Mouse (Mus musculus) cortical plate, adult 2 months (tissue): ENCODE measurements around the gene Gm10382. TPM values are rescaled to one million over a fixed set of nuclear protein-coding genes. Genes with fewer than 3 reads are reported as not detected.

Source experiments
- H3K27ac ChIP-seq: fragments of 200-500 bp; 2 replicates; pipeline ENCODE4 v1.5.1; 2012; ENCODE audit warnings: low read length, control low read depth, inconsistent platforms; ENCODE audit not compliant: insufficient read depth
- H3K4me1 ChIP-seq: fragments of 200-500 bp; 2 replicates; pipeline ENCODE4 v1.6.1; 2011; ENCODE audit warnings: low read length; ENCODE audit not compliant: control insufficient read depth, insufficient read depth
- H3K4me3 ChIP-seq: fragments of 200-500 bp; 2 replicates; pipeline ENCODE4 v1.5.1; 2011; ENCODE audit warnings: mild to moderate bottlenecking, low read length, control low read depth; ENCODE audit not compliant: insufficient read depth
- CTCF ChIP-seq: fragments of 200-500 bp; IDR thresholded peaks from 2 replicates; pipeline ENCODE4 v1.5.1; 2011; ENCODE audit warnings: mild to moderate bottlenecking, control low read depth, low read length; ENCODE audit not compliant: insufficient read depth; ENCODE audit errors: extremely low read depth
- POLR2A ChIP-seq: fragments of 200-500 bp; IDR thresholded peaks from 2 replicates; pipeline ENCODE4 v1.6.1; 2011; ENCODE audit warnings: mild to moderate bottlenecking, low read length, control low read depth; ENCODE audit not compliant: insufficient read depth; ENCODE audit errors: extremely low read depth
- polyA plus RNA-seq: library from polyadenylated mRNA; depleted of rRNA; stranded (reverse); fragments of >200 nt; gene quantifications from 2 replicates; pipeline ENCODE4 v1.2.3, GENCODE M21; 2012

Gm10382 gene
- polyA plus RNA-seq, 1 experiment: 0.21 TPM

GRCm38 (mm10) chr5:125364851-125365429 is 24.2 kb upstream of the Gm10382 start:
- Histone ChIP-seq H3K4me1 (no peaks in the 10 kb centered on the region), H3K4me3 (no peak overlapping the region), H3K27ac (no peak overlapping the region)
- no peak for TF ChIP-seq POLR2A
- TF ChIP-seq CTCF: no peak

- TF ChIP-seq POLR2A (no peak), CTCF (no peak)
- no peak overlapping the region for H3K27ac ChIP-seq
- no peaks in the 10 kb centered on the region for H3K4me1 ChIP-seq
- no peak overlapping the region for H3K4me3 ChIP-seq
Measured at GRCm38 (mm10) chr5:125368156-125368555, 21.0 kb upstream of the Gm10382 start.

DNA sequence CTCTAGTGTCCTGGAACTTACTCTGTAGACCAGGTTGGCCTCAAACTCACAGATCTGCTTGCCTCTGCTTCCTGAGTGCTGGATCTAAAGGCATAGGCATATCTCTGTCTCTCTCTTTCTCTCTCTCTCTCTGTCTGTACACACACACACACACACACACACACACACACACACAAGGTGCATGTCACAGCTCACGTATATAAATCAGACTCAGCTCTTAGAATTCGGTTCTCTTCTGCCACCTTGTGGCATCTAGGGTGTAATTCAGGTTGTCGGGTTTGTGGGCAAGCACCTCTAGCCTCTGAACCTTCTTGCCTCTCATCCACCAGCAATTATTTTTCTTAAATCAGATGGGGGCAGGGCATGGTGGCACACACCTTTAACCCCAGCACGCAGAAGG is 20.6 kb upstream of the Gm10382 start:
- H3K4me1 ChIP-seq: no peaks in the 10 kb centered on the region
- no peak overlapping the region for H3K27ac ChIP-seq
- TF ChIP-seq POLR2A (no peak), CTCF (peak; percentile 81)
- no peak overlapping the region for H3K4me3 ChIP-seq

- TF ChIP-seq CTCF: no peak
- no peak for TF ChIP-seq POLR2A
- Histone ChIP-seq H3K4me1 (no peaks in the 10 kb centered on the region), H3K4me3 (no peak overlapping the region), H3K27ac (no peak overlapping the region)
Measured at GRCm38 (mm10) chr5:125370950-125371693, 18.0 kb upstream of the Gm10382 start.

DNA sequence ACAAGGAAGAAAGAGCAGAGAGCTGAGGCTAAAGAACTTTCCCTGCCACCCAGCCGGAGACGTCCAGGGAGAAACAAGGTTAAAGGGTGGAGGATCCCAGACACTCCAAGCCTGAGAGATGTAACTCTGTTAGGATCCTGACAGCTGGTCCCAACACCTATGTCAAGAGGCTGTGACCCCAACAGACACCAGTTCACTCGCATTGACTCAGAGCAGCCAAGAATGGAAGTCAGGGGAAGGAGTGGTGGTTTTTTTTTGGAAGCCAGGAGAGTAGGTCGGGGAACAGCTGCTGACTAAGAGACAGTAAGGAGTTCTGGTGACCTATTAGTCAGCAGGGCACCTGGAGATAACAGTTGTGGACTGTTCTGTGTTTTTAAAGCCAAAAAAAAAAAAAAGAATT is 17.1 kb upstream of the Gm10382 start:
- Histone ChIP-seq H3K4me3 (no peak overlapping the region), H3K4me1 (no peaks in the 10 kb centered on the region), H3K27ac (no peak overlapping the region)
- TF ChIP-seq POLR2A: no peak
- no peak for TF ChIP-seq CTCF

DNA sequence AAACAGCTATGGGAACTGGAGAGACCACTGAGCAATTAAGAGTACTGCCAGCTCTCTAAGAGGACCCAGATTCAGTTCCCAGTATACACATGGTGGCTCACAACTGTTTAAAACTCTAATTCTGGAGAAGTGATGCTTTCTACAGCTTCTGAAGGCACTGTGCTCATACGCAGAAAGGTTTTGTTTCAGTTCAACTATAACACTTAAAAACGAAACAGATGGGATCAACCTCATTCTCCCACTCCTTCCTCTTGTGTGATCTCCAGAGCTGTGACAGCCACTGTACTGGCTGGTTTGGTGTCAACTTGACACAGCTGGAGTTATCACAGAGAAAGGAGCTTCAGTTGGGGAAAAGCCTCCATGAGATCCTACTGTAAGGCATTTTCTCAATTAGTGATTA is 13.3 kb upstream of the Gm10382 start:
- TF ChIP-seq POLR2A (no peak), CTCF (no peak)
- Histone ChIP-seq H3K4me3 (no peak overlapping the region), H3K27ac (no peak overlapping the region), H3K4me1 (no peaks in the 10 kb centered on the region)

DNA sequence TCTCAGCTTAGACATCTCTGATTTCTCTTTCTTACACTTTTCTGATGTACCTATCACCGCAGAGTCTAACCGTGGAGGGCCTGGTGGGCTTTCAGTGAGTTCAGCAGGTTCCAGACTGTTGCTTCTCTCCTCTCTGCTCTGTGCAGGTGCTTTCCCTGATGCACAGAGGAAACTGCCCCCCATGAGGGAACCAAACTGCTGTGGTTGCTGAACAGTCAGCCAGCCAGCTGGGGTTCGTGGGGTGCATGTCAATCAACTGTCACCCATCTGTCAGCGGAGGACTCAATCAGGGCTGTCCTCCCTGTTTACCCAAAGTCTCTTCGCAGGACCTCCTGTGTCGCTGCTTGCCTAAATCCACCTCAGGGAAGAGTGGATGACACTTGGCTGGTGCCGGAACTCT is 11.9 kb upstream of the Gm10382 start:
- H3K4me3 ChIP-seq: no peak overlapping the region
- no peak for TF ChIP-seq POLR2A
- H3K4me1 ChIP-seq: no peaks in the 10 kb centered on the region
- H3K27ac ChIP-seq: no peak overlapping the region

- TF ChIP-seq POLR2A (no peak), CTCF (peak; percentile 41; the same call in 1 of the 2 replicates)
- H3K4me3 ChIP-seq: no peak overlapping the region
- no peaks in the 10 kb centered on the region for H3K4me1 ChIP-seq
- H3K27ac ChIP-seq: no peak overlapping the region
Measured at GRCm38 (mm10) chr5:125378919-125379318, 10.2 kb upstream of the Gm10382 start.

DNA sequence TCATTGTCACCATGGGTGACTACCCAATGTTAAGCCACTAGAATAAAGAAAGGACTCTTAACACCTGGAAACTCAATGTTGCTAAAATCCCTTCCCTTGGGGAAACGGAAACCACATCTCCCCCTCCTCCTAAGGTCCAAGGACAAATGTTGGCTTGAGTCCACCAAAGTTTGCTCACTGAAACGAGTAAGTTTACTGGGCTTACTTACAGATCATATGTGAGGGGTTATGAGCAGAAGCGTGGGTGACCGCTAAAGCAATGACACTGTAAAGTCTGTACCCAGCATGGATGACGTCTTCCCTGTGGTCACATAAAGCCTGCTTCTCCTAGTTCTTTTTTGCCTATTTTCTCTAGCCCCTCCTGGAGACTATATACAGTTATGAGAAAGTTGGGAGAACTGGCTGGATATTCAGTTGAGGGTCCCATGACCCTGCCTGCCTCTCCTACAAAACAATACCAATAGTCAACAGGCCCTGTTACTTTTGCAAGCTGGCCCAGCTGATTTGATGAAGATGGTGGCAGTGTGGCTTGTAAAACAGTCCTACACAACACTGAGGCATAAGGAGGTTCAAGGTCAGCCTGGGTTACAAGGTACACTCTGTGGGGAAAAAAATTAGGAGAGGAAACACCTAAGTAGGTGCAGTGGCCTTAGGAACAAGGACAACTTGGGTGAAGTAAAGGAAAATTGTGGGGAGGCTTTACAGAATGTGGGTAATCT is 7.0 kb upstream of the Gm10382 start:
- Histone ChIP-seq H3K27ac (no peak overlapping the region), H3K4me1 (peaks cover 4% of the 10 kb centered on the region; the same call in 1 of the 2 replicates), H3K4me3 (no peak overlapping the region)
- no peak for TF ChIP-seq CTCF
- TF ChIP-seq POLR2A: no peak
